Mouse (Mus musculus): Measurements from ENCODE around the gene Slc34a3. TPM values are rescaled to one million over a fixed set of nuclear protein-coding genes. Genes with fewer than 3 reads are reported as not detected.
A peak's percentile ranks its signal among the peaks of the same experiment; 100 is the strongest.
"Not testable (repeated sequence)": the region's sequence is repeated elsewhere in the genome, so short reads cannot be mapped to it uniquely, and the experiment has no call there.

Slc34a3 gene
- polyA plus RNA-seq, 1 experiment from 2014 or later, result not detected

GRCm38 (mm10) chr2:25264286-25264660 lies 30.1 kb upstream of the Slc34a3 start:
- WGBS, result 81% methylated on average over 5 of the region's 5 CpGs
- H3K27ac ChIP-seq (replicated peaks), result no peak overlapping the region
- ATAC-seq (replicated peaks), result no peak
- H3K4me2 ChIP-seq (replicated peaks), result peak overlapping the region; percentile 98
- H3K4me1 ChIP-seq, result peaks cover 56% of the 10 kb centered on the region
- H3K4me3 ChIP-seq, result peak overlapping the region; percentile 63; the same call in 1 of the 2 replicates
- peaks cover 4% of the 10 kb centered on the region for H3K36me3 ChIP-seq
- peaks cover 15% of the 10 kb centered on the region; the same call in 1 of the 2 replicates for H3K27me3 ChIP-seq
- H3K9me3 ChIP-seq, result no peaks in the 10 kb centered on the region
- H3K9ac ChIP-seq (replicated peaks), result no peak overlapping the region

GRCm38 (mm10) chr2:25263623-25264285 lies 29.6 kb upstream of the Slc34a3 start:
- peaks cover 15% of the 10 kb centered on the region; the same call in 1 of the 2 replicates for H3K27me3 ChIP-seq
- ATAC-seq (replicated peaks), result no peak
- 21% methylated on average over 12 of the region's 12 CpGs for WGBS
- H3K4me2 ChIP-seq (replicated peaks), result peak overlapping the region; percentile 98
- no peak overlapping the region for H3K27ac ChIP-seq (replicated peaks)
- H3K9ac ChIP-seq (replicated peaks), result peak overlapping the region; percentile 60
- no peaks in the 10 kb centered on the region for H3K9me3 ChIP-seq
- H3K4me1 ChIP-seq, result peaks cover 56% of the 10 kb centered on the region
- peak overlapping the region; percentile 63 for H3K4me3 ChIP-seq
- H3K36me3 ChIP-seq, result no peaks in the 10 kb centered on the region

GRCm38 (mm10) chr2:25262795-25263622 lies 28.8 kb upstream of the Slc34a3 start:
- Histone ChIP-seq H3K4me1 (peaks cover 58% of the 10 kb centered on the region), H3K9ac (replicated peaks) (peak overlapping the region; percentile 60), H3K9me3 (no peaks in the 10 kb centered on the region), H3K27ac (replicated peaks) (peak overlapping the region; percentile 62), H3K36me3 (no peaks in the 10 kb centered on the region), H3K27me3 (peaks cover 15% of the 10 kb centered on the region; the same call in 1 of the 2 replicates), H3K4me2 (replicated peaks) (peak overlapping the region; percentile 98), H3K4me3 (peak overlapping the region; percentile 63)
- ATAC-seq (replicated peaks), result no peak
- WGBS, result under 1% methylated on average over 82 of the region's 82 CpGs

- peak within 1 kb of the TSS; percentile 98 for H3K4me2 ChIP-seq (replicated peaks)
- no peaks in the 10 kb centered on the region for H3K36me3 ChIP-seq
- ATAC-seq (replicated peaks), result peak; percentile 100
- H3K9ac ChIP-seq (replicated peaks), result peak within 1 kb of the TSS; percentile 60
- H3K4me3 ChIP-seq, result peak within 1 kb of the TSS; percentile 63
- peaks cover 51% of the 10 kb centered on the region for H3K4me1 ChIP-seq
- peak within 1 kb of the TSS; percentile 62 for H3K27ac ChIP-seq (replicated peaks)
- H3K27me3 ChIP-seq, result peaks cover 15% of the 10 kb centered on the region; the same call in 1 of the 2 replicates
- H3K9me3 ChIP-seq, result no peaks in the 10 kb centered on the region
- WGBS, result under 1% methylated on average over 39 of the region's 39 CpGs
Observed at GRCm38 (mm10) chr2:25262291-25262767, 28.2 kb upstream of the Slc34a3 start, which contains the start of gene Tprn. TSS of gene Tprn (plus strand) at chr2:25262618.

GRCm38 (mm10) chr2:25261870-25262269 lies 27.7 kb upstream of the Slc34a3 start:
- Histone ChIP-seq H3K27ac (replicated peaks) (peak overlapping the region; percentile 62), H3K27me3 (peaks cover 15% of the 10 kb centered on the region; the same call in 1 of the 2 replicates), H3K9me3 (no peaks in the 10 kb centered on the region), H3K36me3 (no peaks in the 10 kb centered on the region), H3K4me1 (peaks cover 50% of the 10 kb centered on the region), H3K4me2 (replicated peaks) (peak overlapping the region; percentile 98), H3K4me3 (peak overlapping the region; percentile 63), H3K9ac (replicated peaks) (peak overlapping the region; percentile 47)
- 47% methylated on average over 12 of the region's 12 CpGs for WGBS
- ATAC-seq (replicated peaks), result peak; percentile 5; the same call in 1 of the 2 replicates

- Histone ChIP-seq H3K9me3 (no peaks in the 10 kb centered on the region), H3K4me1 (peaks cover 39% of the 10 kb centered on the region), H3K27ac (replicated peaks) (no peak overlapping the region), H3K9ac (replicated peaks) (no peak overlapping the region), H3K4me2 (replicated peaks) (no peak overlapping the region), H3K4me3 (no peak overlapping the region), H3K27me3 (peaks cover 8% of the 10 kb centered on the region; the same call in 1 of the 2 replicates), H3K36me3 (no peaks in the 10 kb centered on the region)
- no peak for ATAC-seq (replicated peaks)
- WGBS, result 44% methylated on average over 2 of the region's 2 CpGs
Observed at GRCm38 (mm10) chr2:25258887-25259286, 24.7 kb upstream of the Slc34a3 start.

GRCm38 (mm10) chr2:25257250-25257649 lies 23.1 kb upstream of the Slc34a3 start:
- H3K4me1 ChIP-seq, result peaks cover 29% of the 10 kb centered on the region
- not testable (repeated sequence) for H3K27me3 ChIP-seq; H3K4me3 ChIP-seq; H3K4me2 ChIP-seq (replicated peaks); H3K27ac ChIP-seq (replicated peaks); ATAC-seq (replicated peaks); H3K36me3 ChIP-seq; H3K9ac ChIP-seq (replicated peaks); H3K9me3 ChIP-seq
- WGBS, result 91% methylated on average over 5 of the region's 5 CpGs

GRCm38 (mm10) chr2:25256443-25257109 lies 22.4 kb upstream of the Slc34a3 start:
- H3K4me3 ChIP-seq, result peak overlapping the region; percentile 88
- WGBS, result 58% methylated on average over 12 of the region's 12 CpGs
- ATAC-seq (replicated peaks), result not testable (repeated sequence)

GRCm38 (mm10) chr2:25255284-25255779 lies 21.2 kb upstream of the Slc34a3 start, which contains the start of gene Tmem203:
TSS of gene Tmem203 (plus strand) at chr2:25255439.
- peak; percentile 92 for ATAC-seq (replicated peaks)
- WGBS, result under 1% methylated on average over 39 of the region's 39 CpGs
- no peaks in the 10 kb centered on the region for H3K27me3 ChIP-seq

More at GRCm38 (mm10) chr2:25256443-25257109, 22.4 kb upstream of the Slc34a3 start:
- H3K36me3 ChIP-seq; H3K27ac ChIP-seq (replicated peaks); H3K27me3 ChIP-seq; H3K9me3 ChIP-seq: not testable (repeated sequence)
- H3K9ac ChIP-seq (replicated peaks), result peak overlapping the region; percentile 87
- peak overlapping the region; percentile 98 for H3K4me2 ChIP-seq (replicated peaks)
- peaks cover 24% of the 10 kb centered on the region for H3K4me1 ChIP-seq

GRCm38 (mm10) chr2:25252331-25252730 lies 18.2 kb upstream of the Slc34a3 start:
- no peak overlapping the region for H3K27ac ChIP-seq (replicated peaks)
- H3K4me2 ChIP-seq (replicated peaks), result no peak overlapping the region

More at GRCm38 (mm10) chr2:25255284-25255779, 21.2 kb upstream of the Slc34a3 start, which contains the start of gene Tmem203:
- H3K9ac ChIP-seq (replicated peaks), result peak within 1 kb of the TSS; percentile 87
- H3K4me1 ChIP-seq, result peaks cover 24% of the 10 kb centered on the region
- peaks cover under 1% of the 10 kb centered on the region; the same call in 1 of the 2 replicates for H3K36me3 ChIP-seq
- H3K9me3 ChIP-seq, result no peaks in the 10 kb centered on the region
- peak within 1 kb of the TSS; percentile 84 for H3K27ac ChIP-seq (replicated peaks)
- H3K4me3 ChIP-seq, result peak within 1 kb of the TSS; percentile 88
- H3K4me2 ChIP-seq (replicated peaks), result peak within 1 kb of the TSS; percentile 98

More at GRCm38 (mm10) chr2:25252331-25252730, 18.2 kb upstream of the Slc34a3 start:
- no peak overlapping the region for H3K9ac ChIP-seq (replicated peaks)
- peaks cover 21% of the 10 kb centered on the region for H3K36me3 ChIP-seq
- H3K27me3 ChIP-seq, result no peaks in the 10 kb centered on the region
- no peak for ATAC-seq (replicated peaks)
- H3K4me3 ChIP-seq, result no peak overlapping the region
- H3K4me1 ChIP-seq, result peaks cover 22% of the 10 kb centered on the region
- no peaks in the 10 kb centered on the region for H3K9me3 ChIP-seq
- WGBS, result 81% methylated on average over 1 of the region's 1 CpGs
